Comparison of ENCODE assay signal across 29 mouse cellular contexts in the genomic region with DNA sequence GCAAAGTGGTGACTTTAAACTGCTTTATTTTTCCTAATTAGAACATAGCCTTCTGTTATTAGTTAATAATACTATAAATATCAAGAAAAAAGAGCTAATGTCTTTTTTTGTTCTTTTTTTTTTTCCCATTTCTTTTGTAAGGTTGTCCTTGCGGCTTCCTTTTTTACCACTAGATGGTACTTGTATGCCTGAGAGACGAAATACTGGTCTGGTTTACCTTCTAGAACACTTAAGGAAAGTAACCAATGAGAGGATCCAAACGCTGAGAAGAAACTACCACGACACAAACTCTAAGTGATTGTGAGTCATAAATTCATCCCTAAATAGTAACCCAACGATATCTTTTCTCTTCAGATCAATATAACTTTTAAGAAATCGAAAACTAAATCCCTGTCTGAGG. TPM values are rescaled to one million over a fixed set of nuclear protein-coding genes. Genes with fewer than 3 reads are reported as not detected.
DNase-seq lines count a peak whose midpoint lies in the region; ATAC-seq and TF ChIP-seq lines count a peak whose summit lies in the region.
"Had no signal": no experiment of that assay in that cellular context is flagged by ENCODE, and none has a peak within 500 bp of the region (broad histone marks: within the 10 kb centered on the region; RNA-seq: fewer than 3 reads in every experiment).

No protein-coding gene starts in this region.

- no peaks in the 10 kb centered on the region for H3K4me1 ChIP-seq in forebrain, postnatal 0 days (ENCODE audit: insufficient read depth)
- no peaks in the 10 kb centered on the region for H3K4me1 ChIP-seq in forebrain, embryonic 14.5 days (ENCODE audit: control insufficient read depth, insufficient read depth, low read length)
- no peaks in the 10 kb centered on the region for H3K4me1 ChIP-seq in hindbrain, postnatal 0 days (ENCODE audit: insufficient read depth, low read length)
- no peaks in the 10 kb centered on the region for H3K4me1 ChIP-seq in hindbrain, embryonic 10.5 days (replicated peaks)
- H3K4me1 ChIP-seq in lung, postnatal 0 days (ENCODE audit: insufficient read depth, low read depth, low read length), result no peaks in the 10 kb centered on the region
- H3K4me1 ChIP-seq: embryonic facial prominence, embryonic 10.5 days; embryonic facial prominence, embryonic 15.5 days; forebrain, embryonic 12.5 days; hindbrain, embryonic 15.5 days; kidney, embryonic 15.5 days; limb, embryonic 13.5 days; megakaryocyte, embryonic 14.5 days; midbrain, embryonic 12.5 days had no signal

- DNase-seq in forebrain, postnatal 0 days, result peak; percentile 6
- DNase-seq in forebrain, embryonic 14.5 days (ENCODE audit: low spot score), result no peak
- no peak for DNase-seq in hindbrain, postnatal 0 days (ENCODE audit: low spot score)
- DNase-seq in hindbrain, embryonic 10.5 days (ENCODE audit: low spot score), result no peak
- DNase-seq in lung, postnatal 0 days (ENCODE audit: low spot score), result peak; percentile 77
- no peak for DNase-seq in lung, adult 18-20 months
- peak; percentile 11 for DNase-seq in brain, embryonic 14.5 days (ENCODE audit: low read depth)
- no peak for DNase-seq in left cerebral cortex, adult 18-20 months (ENCODE audit: low spot score in 2 of 2)
- DNase-seq: adrenal gland, adult 2 months; adrenal gland, postnatal 36 days; cerebellum, adult 2 months; cerebellum, postnatal 14 days; gastrocnemius, postnatal 10 days; kidney, adult 18-20 months; kidney, postnatal 4 days; layer of hippocampus, adult 9-11 months; liver, postnatal 0 days; thymus, postnatal 4 days had no signal

- no peaks in the 10 kb centered on the region for H3K27me3 ChIP-seq in forebrain, postnatal 0 days (ENCODE audit: insufficient read depth, low read length)
- no peaks in the 10 kb centered on the region for H3K27me3 ChIP-seq in forebrain, embryonic 14.5 days (replicated peaks; ENCODE audit: control insufficient read depth, insufficient read depth, low read length)
- no peaks in the 10 kb centered on the region for H3K27me3 ChIP-seq in hindbrain, postnatal 0 days (ENCODE audit: insufficient read depth, low read length)
- H3K27me3 ChIP-seq in hindbrain, embryonic 10.5 days (ENCODE audit: insufficient read depth, poor library complexity, severe bottlenecking), result no peaks in the 10 kb centered on the region
- no peaks in the 10 kb centered on the region for H3K27me3 ChIP-seq in lung, postnatal 0 days (replicated peaks; ENCODE audit: insufficient read depth, low read length)
- H3K27me3 ChIP-seq: embryonic facial prominence, embryonic 15.5 days; forebrain, embryonic 12.5 days; hindbrain, embryonic 15.5 days; kidney, embryonic 15.5 days; midbrain, embryonic 12.5 days had no signal

- H3K4me2 ChIP-seq in forebrain, postnatal 0 days (ENCODE audit: low read depth), result no peak overlapping the region
- H3K4me2 ChIP-seq in forebrain, embryonic 14.5 days (ENCODE audit: low read length), result no peak overlapping the region
- no peak overlapping the region for H3K4me2 ChIP-seq in hindbrain, postnatal 0 days (ENCODE audit: low read depth, low read length)
- H3K4me2 ChIP-seq in lung, postnatal 0 days (replicated peaks; ENCODE audit: low read depth, low read length), result no peak overlapping the region
- H3K4me2 ChIP-seq: embryonic facial prominence, embryonic 15.5 days; forebrain, embryonic 12.5 days; heart, embryonic 11.5 days; hindbrain, embryonic 15.5 days; kidney, embryonic 15.5 days; limb, embryonic 13.5 days; liver, embryonic 11.5 days; midbrain, embryonic 12.5 days had no signal

- no peak for ATAC-seq in forebrain, postnatal 0 days
- ATAC-seq in forebrain, embryonic 14.5 days, result no peak
- ATAC-seq in hindbrain, postnatal 0 days, result no peak
- peak; percentile 88 for ATAC-seq in lung, postnatal 0 days
- ATAC-seq: activated CD4-positive, CD25-positive, alpha-beta regulatory T cell, adult 4 months; liver, postnatal 0 days had no signal

- TF ChIP-seq POLR2A in brain, embryonic 14.5 days (IDR thresholded peaks at IDR 0.05; ENCODE audit: borderline replicate concordance, extremely low read depth, insufficient read depth, insufficient read length, poor library complexity, severe bottlenecking), result no peak

- H3K9me3 ChIP-seq in forebrain, postnatal 0 days (ENCODE audit: low read length), result no peaks in the 10 kb centered on the region
- H3K9me3 ChIP-seq in forebrain, embryonic 14.5 days (replicated peaks; ENCODE audit: control insufficient read depth, low read length), result no peaks in the 10 kb centered on the region
- no peaks in the 10 kb centered on the region for H3K9me3 ChIP-seq in hindbrain, postnatal 0 days (ENCODE audit: low read length)
- H3K9me3 ChIP-seq in hindbrain, embryonic 10.5 days, result no peaks in the 10 kb centered on the region
- no peaks in the 10 kb centered on the region for H3K9me3 ChIP-seq in lung, postnatal 0 days (ENCODE audit: low read length)
- H3K9me3 ChIP-seq: embryonic facial prominence, embryonic 10.5 days; embryonic facial prominence, embryonic 15.5 days; forebrain, embryonic 12.5 days; hindbrain, embryonic 15.5 days; kidney, embryonic 15.5 days; limb, embryonic 13.5 days; midbrain, embryonic 12.5 days had no signal

- 70% methylated on average over 6 of the region's 6 CpGs for WGBS in forebrain, postnatal 0 days
- 69% methylated on average over 6 of the region's 6 CpGs for WGBS in forebrain, embryonic 14.5 days
- 71% methylated on average over 6 of the region's 6 CpGs for WGBS in hindbrain, postnatal 0 days
- WGBS in hindbrain, embryonic 10.5 days, result 69% methylated on average over 6 of the region's 6 CpGs
- 45% methylated on average over 6 of the region's 6 CpGs for WGBS in lung, postnatal 0 days

- no peak for TF ChIP-seq EP300 in lung, postnatal 0 days (IDR thresholded peaks at IDR 0.05)

- H3K36me3 ChIP-seq in forebrain, postnatal 0 days (ENCODE audit: insufficient read depth), result no peaks in the 10 kb centered on the region
- no peaks in the 10 kb centered on the region for H3K36me3 ChIP-seq in forebrain, embryonic 14.5 days (ENCODE audit: control insufficient read depth, insufficient read depth, low read length)
- no peaks in the 10 kb centered on the region for H3K36me3 ChIP-seq in hindbrain, postnatal 0 days (ENCODE audit: insufficient read depth, low read length)
- H3K36me3 ChIP-seq in hindbrain, embryonic 10.5 days, result no peaks in the 10 kb centered on the region
- no peaks in the 10 kb centered on the region for H3K36me3 ChIP-seq in lung, postnatal 0 days (ENCODE audit: insufficient read depth, low read length)
- H3K36me3 ChIP-seq: embryonic facial prominence, embryonic 10.5 days; embryonic facial prominence, embryonic 15.5 days; forebrain, embryonic 12.5 days; hindbrain, embryonic 15.5 days; kidney, embryonic 15.5 days; limb, embryonic 13.5 days; midbrain, embryonic 12.5 days had no signal

- no peak overlapping the region for H3K4me3 ChIP-seq in forebrain, postnatal 0 days (ENCODE audit: low read depth, low read length)
- H3K4me3 ChIP-seq in forebrain, embryonic 14.5 days (ENCODE audit: low read depth, low read length), result no peak overlapping the region
- H3K4me3 ChIP-seq in hindbrain, postnatal 0 days (ENCODE audit: low read length), result no peak overlapping the region
- no peak overlapping the region for H3K4me3 ChIP-seq in hindbrain, embryonic 10.5 days
- no peak overlapping the region for H3K4me3 ChIP-seq in lung, postnatal 0 days (ENCODE audit: low read depth, low read length)
- H3K4me3 ChIP-seq: embryonic facial prominence, embryonic 10.5 days; embryonic facial prominence, embryonic 15.5 days; forebrain, embryonic 12.5 days; hindbrain, embryonic 15.5 days; kidney, embryonic 15.5 days; limb, embryonic 13.5 days; megakaryocyte, embryonic 14.5 days; midbrain, embryonic 12.5 days had no signal

- H3K9ac ChIP-seq in forebrain, postnatal 0 days, result no peak overlapping the region
- H3K9ac ChIP-seq in forebrain, embryonic 14.5 days (ENCODE audit: low read length), result no peak overlapping the region
- no peak overlapping the region for H3K9ac ChIP-seq in hindbrain, postnatal 0 days (replicated peaks; ENCODE audit: low read length)
- H3K9ac ChIP-seq in lung, postnatal 0 days (replicated peaks; ENCODE audit: low read depth), result no peak overlapping the region
- H3K9ac ChIP-seq: embryonic facial prominence, embryonic 15.5 days; forebrain, embryonic 12.5 days; hindbrain, embryonic 15.5 days; kidney, embryonic 15.5 days; limb, embryonic 13.5 days; liver, postnatal 0 days; midbrain, embryonic 12.5 days had no signal

- no peak overlapping the region for H3K27ac ChIP-seq in forebrain, postnatal 0 days (ENCODE audit: low read depth, low read length)
- H3K27ac ChIP-seq in forebrain, embryonic 14.5 days (ENCODE audit: low read depth, low read length), result no peak overlapping the region
- no peak overlapping the region for H3K27ac ChIP-seq in hindbrain, postnatal 0 days
- no peak overlapping the region for H3K27ac ChIP-seq in hindbrain, embryonic 10.5 days
- H3K27ac ChIP-seq in lung, postnatal 0 days (ENCODE audit: low read length), result no peak overlapping the region
- H3K27ac ChIP-seq: embryonic facial prominence, embryonic 10.5 days; embryonic facial prominence, embryonic 15.5 days; forebrain, embryonic 12.5 days; hindbrain, embryonic 15.5 days; kidney, embryonic 15.5 days; limb, embryonic 13.5 days; midbrain, embryonic 12.5 days had no signal

- TF ChIP-seq CTCF in forebrain, postnatal 0 days (IDR thresholded peaks at IDR 0.05; ENCODE audit: low read depth), result no peak; the same call in 1 of the 2 replicates
- TF ChIP-seq CTCF in hindbrain, postnatal 0 days (IDR thresholded peaks at IDR 0.05; ENCODE audit: low read depth), result peak; percentile 23; the same call in 1 of the 2 replicates
- peak; percentile 47 for TF ChIP-seq CTCF in lung, postnatal 0 days (IDR thresholded peaks at IDR 0.05)
- no peak for TF ChIP-seq CTCF in brain, embryonic 14.5 days (IDR thresholded peaks at IDR 0.05; ENCODE audit: borderline replicate concordance, extremely low read depth, insufficient read depth, insufficient read length)

RNA-seq across cellular contexts. Expression of a gene that starts 10.3 kb away (rescaled TPM):
- 17.2 and 23.9 TPM in 2 replicates for total RNA-seq in forebrain, postnatal 0 days (2014; rRNA removed)
- 7.3 and 8.3 TPM in 2 replicates for polyA plus RNA-seq in forebrain, postnatal 0 days (2015; fragmentation: Nextera tagmentation; extraction: Ambion mirVana)
- 10.2 and 11.6 TPM in 2 replicates for polyA plus RNA-seq in forebrain, embryonic 14.5 days (2014; fragmentation: Nextera tagmentation; extraction: Ambion mirVana)
- total RNA-seq in hindbrain, postnatal 0 days (2014; rRNA removed), result 25.4 and 26.3 TPM in 2 replicates
- 14.6 and 15.9 TPM in 2 replicates for polyA plus RNA-seq in hindbrain, postnatal 0 days (2015; fragmentation: Nextera tagmentation; extraction: Ambion mirVana)
- polyA plus RNA-seq in hindbrain, embryonic 10.5 days (2016; fragmentation: Nextera tagmentation; extraction: Ambion mirVana), result 2.5 and 2.6 TPM in 2 replicates
- 8.2 and 9.0 TPM in 2 replicates for polyA plus RNA-seq in lung, postnatal 0 days (2015; fragmentation: Nextera tagmentation; extraction: Ambion mirVana)
- polyA plus RNA-seq in brain, embryonic 14.5 days (2012; rRNA removed), result 4.6 and 6.5 TPM in 2 replicates
- total RNA-seq in left cerebral cortex, adult 18-20 months (2021), result 10 to 100 TPM; 48.0 to 55.0 TPM

RNA-seq across cellular contexts. Expression of a gene that starts 51.2 kb away (rescaled TPM):
- total RNA-seq in forebrain, postnatal 0 days (2014; rRNA removed), result 25.5 and 25.9 TPM in 2 replicates
- polyA plus RNA-seq in forebrain, postnatal 0 days (2015; fragmentation: Nextera tagmentation; extraction: Ambion mirVana), result 19.2 and 21.3 TPM in 2 replicates
- polyA plus RNA-seq in forebrain, embryonic 14.5 days (2014; fragmentation: Nextera tagmentation; extraction: Ambion mirVana), result 46.9 and 50.9 TPM in 2 replicates
- total RNA-seq in hindbrain, postnatal 0 days (2014; rRNA removed), result 19.1 and 21.2 TPM in 2 replicates
- 16.3 and 16.4 TPM in 2 replicates for polyA plus RNA-seq in hindbrain, postnatal 0 days (2015; fragmentation: Nextera tagmentation; extraction: Ambion mirVana)
- 30.5 and 31.8 TPM in 2 replicates for polyA plus RNA-seq in hindbrain, embryonic 10.5 days (2016; fragmentation: Nextera tagmentation; extraction: Ambion mirVana)
- polyA plus RNA-seq in lung, postnatal 0 days (2015; fragmentation: Nextera tagmentation; extraction: Ambion mirVana), result 4.7 and 5.1 TPM in 2 replicates
- 20.8 and 21.4 TPM in 2 replicates for polyA plus RNA-seq in brain, embryonic 14.5 days (2012; rRNA removed)
- total RNA-seq in left cerebral cortex, adult 18-20 months (2021), result 10 to 100 TPM; 22.0 to 23.2 TPM

Comparison
In these comparisons a context has a peak if more than half of its experiments do, and no peak if none do; other contexts are left out.
1. DNase-seq: peak in forebrain, postnatal 0 days (single experiment), lung, postnatal 0 days (single experiment) and brain, embryonic 14.5 days (single experiment); none in forebrain, embryonic 14.5 days (single experiment), hindbrain, postnatal 0 days (single experiment), hindbrain, embryonic 10.5 days (single experiment), lung, adult 18-20 months (0 of 2) and left cerebral cortex, adult 18-20 months (0 of 2).
2. CTCF ChIP-seq: peak in hindbrain, postnatal 0 days (single experiment) and lung, postnatal 0 days (single experiment); none in forebrain, postnatal 0 days (single experiment) and brain, embryonic 14.5 days (single experiment).